Mouse (Mus musculus) lung, postnatal 14 days (tissue): Measurements from ENCODE around the gene Usp8.
A peak's percentile ranks its signal among the peaks of the same experiment; 100 is the strongest.

Source experiments
- DNase-seq: peaks from one replicate; pipeline ENCODE4 v3.0.0; 2021

Usp8 gene

GRCm38 (mm10) chr2:126706759-126707437, at the start of gene Usp8:
Gene Usp8 (plus strand): TSS chr2:126707328.
- peak; percentile 98 for DNase-seq

- peak; percentile 50 for DNase-seq
Measured at GRCm38 (mm10) chr2:126663481-126663880, 43.6 kb upstream of the Usp8 start.

DNA sequence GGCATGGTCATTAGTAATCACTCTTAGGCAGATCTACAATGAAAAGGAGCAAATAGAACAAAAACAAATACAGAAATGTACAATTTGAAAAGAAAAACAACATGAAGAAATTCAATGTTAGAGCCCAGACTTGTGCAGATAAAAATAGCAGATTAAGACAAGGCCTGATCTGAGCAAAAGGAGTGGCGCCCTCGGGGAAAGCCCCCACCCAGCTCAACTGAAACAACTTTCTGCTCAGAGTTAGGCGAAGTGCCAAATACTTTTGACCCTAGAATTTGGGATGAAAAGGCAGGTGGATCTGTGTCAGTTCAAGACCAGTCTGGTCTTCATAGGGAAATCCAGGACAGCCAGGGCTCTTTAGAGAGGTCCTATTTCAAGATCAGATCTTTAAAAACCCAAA, 41.1 kb upstream of the Usp8 start:
- DNase-seq = no peak

- DNase-seq = no peak
Measured at GRCm38 (mm10) chr2:126668621-126669252, 38.4 kb upstream of the Usp8 start.

DNA sequence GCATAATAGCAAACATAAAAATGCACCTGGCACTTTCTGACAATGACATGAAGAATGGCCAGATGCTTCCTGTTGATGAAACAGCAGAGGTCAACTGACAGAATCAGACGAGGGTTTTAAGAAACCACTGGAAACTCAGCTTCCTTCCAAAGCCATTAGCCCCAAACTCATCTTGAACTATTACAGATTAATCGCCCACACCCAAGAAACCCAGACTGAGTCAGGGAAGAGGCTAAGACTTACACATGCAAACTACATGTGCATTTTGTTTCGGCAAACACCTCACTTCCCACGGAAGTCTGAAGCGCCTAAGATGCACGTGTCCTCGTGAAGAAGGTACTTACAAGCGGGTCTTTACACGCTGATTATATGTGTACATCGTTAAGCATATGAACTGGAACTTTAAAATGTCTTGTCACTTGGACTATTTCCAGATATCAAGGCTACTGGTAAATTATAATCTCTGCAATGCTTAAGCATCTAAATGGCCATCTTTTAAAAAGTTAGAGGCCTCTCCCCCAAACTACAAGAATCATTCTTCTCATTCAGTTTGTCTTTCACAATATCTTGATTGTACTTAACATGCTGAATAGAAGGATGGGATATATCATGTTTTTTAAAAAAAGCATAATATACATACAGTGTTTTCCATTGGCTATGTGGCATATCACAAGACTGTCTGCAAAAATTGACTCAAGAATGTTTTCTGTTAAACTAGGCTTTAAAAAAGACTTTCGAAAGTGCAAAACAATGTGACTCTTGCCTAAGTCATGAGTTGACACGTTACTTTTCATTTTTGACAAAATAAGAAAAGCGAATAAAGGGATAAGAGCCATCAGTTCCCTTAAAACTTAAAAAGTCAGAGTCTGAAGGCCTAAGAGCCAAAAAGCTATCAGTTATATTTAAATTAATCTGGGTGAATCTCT, 33.5 kb upstream of the Usp8 start:
- DNase-seq = no peak

- peak; percentile 48 for DNase-seq
Measured at GRCm38 (mm10) chr2:126674441-126675168, 32.5 kb upstream of the Usp8 start.

- peak; percentile 85 for DNase-seq
Measured at GRCm38 (mm10) chr2:126675169-126676121, 31.7 kb upstream of the Usp8 start.

- no peak for DNase-seq
Measured at GRCm38 (mm10) chr2:126676122-126676515, 31.0 kb upstream of the Usp8 start, which contains the start of gene Gabpb1. Gene Gabpb1 (minus strand): TSS chr2:126676337.

DNA sequence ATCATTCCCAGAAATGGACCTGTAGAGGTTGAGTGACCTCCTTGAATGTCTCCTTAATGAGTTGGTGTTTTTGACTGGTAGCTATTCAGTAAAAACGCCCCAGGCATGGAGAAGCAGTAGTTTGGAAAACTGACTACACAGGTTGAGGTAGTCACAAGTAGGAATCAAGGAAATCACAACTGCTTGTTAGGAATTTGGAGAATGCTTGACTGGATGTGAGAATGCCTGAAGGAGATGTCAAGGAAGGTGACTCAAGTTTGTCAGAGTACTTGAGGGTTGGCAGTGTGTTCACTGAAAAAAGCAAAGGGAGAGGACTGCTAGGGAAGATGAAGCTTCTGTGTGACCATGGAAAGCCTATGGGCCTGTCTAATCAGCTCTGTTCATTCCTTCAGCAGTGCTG, 29.8 kb upstream of the Usp8 start:
- DNase-seq = no peak

DNA sequence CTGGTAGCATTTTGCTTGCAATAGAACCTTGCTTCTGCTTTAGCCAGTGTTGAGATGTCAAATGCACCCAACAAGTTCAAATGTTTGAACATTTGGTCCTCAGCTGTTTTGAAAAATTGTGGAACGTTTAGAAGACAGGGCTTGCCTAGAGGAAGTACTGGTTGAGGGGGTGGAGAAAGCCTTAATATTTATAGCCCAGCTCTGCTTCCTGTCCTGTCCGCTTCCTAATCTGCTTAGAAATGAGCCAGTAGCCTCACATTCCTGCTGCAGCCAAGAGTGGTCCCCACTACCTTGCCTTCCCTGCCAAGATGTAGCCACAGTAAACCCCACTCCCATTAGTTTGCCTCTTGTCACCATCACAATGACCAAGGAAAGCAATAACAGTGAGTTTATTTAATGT, 24.8 kb upstream of the Usp8 start:
- DNase-seq = no peak

DNA sequence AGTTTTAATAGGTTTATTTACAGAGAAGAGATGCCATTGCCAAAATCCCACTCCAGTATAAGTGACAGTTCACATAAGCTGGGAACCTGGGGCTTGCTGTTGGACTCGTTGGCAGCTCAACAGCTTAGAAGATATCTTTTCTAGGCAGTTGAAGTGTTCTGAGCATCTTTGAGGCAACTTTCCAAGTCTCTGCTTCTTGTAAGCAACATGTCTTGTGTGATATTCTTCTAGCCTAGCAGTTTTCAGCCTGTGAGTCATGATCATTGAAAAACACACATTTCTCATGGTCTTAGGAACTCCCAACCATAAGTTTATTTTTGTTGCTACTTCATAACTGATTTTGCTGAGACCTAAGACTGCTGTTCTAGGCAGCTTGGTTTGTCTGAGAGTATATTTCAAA, 24.2 kb upstream of the Usp8 start:
- DNase-seq = no peak

DNA sequence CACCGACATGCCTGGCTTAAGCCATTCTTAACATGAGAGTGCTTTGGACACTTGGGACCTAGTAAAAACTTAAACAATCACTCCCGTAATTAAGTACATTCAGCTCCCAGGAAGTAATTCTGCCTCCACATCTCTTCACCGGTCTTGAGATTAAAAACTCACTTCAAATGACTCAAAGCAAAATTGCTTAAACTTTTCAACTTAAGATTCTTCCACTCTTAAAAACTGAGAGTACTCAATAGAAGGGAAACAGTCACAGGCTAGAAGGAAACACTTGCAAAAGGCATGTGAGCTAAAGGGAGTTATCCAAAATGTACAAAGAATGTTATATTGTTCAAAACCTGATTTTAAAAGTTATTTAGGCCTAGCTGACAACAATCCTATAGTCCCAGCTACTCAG, 15.8 kb upstream of the Usp8 start:
- no peak for DNase-seq

DNA sequence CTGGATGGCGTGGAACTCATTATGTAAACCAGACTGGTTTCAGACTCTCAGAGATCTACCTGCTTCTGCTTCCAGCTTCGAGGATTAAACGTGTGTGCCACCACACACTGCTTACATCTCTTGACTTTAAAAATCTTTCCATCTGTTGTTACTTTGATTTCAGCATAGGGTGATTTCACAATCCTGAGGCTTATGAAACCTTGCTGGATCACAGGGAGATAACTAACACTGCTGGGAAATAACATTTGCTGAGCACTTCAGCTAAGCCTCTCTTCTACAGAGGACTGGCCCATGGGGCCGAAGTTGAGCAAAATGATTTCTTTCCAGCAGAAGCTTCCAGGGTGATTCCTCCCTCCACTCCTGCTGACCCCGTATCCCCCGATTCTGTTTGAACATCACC, 11.8 kb upstream of the Usp8 start:
- peak; percentile 22 for DNase-seq

DNA sequence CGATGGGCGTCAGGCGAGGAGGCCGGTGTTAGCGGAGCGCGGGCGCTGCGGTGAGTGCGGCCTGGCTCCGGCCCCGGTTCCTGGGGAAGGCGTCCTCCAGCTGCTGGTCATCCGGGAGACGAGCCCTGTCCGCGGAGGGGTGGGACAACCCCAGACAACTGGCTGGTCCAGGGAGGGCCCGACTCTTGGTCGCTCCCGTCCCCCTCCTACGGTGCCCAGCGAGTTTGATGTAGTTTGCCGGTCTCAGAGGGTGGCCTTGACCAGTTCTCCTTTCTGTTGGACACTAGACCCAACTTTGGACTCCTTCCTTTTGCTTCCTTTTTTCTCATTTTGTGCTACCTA, 281 bp downstream of the Usp8 start:
- DNase-seq = no peak

GRCm38 (mm10) chr2:126708361-126708760, 1.2 kb downstream of the Usp8 start:
- DNase-seq = no peak

GRCm38 (mm10) chr2:126712526-126712925, 5.4 kb downstream of the Usp8 start:
- DNase-seq = no peak

DNA sequence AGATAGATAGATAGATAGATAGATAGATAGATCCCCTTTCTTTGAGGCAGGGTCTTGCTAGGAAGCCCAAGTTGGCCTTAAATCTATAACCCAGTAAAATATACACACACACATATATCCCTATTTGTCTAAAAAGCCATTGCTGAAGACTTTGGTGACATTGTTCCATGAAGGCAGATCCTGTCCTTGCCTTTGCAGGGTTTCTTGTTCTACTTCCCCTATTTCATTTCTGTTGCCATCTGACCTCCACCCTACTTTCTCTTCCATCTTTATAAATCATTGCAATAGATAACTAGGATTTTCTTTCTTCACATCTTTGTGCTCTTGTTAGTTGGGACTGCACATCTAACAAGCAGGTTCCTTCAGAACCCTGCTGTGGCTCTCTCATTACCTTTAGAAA, 5.8 kb downstream of the Usp8 start:
- DNase-seq = no peak

DNA sequence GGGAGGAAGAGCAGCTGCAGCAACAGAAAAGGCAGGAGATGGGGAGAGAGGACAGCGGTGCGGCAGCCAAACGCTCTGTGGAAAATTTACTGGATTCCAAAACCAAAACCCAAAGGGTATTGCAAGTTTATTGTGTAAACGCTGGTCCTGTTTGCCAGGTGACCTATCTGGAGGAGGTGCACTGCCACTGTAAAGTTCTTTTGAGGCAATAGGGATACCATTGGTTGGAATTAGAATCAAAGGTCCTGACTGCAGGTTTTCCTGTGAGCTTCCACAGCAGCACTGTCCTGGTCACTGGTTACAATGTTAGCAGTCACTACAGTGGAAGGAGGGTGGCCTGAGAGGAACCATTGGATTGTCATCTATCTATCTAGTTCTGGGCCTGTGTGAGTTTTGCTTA, 22.1 kb downstream of the Usp8 start:
- DNase-seq = no peak

GRCm38 (mm10) chr2:126730502-126730901, 23.4 kb downstream of the Usp8 start:
- no peak for DNase-seq

DNA sequence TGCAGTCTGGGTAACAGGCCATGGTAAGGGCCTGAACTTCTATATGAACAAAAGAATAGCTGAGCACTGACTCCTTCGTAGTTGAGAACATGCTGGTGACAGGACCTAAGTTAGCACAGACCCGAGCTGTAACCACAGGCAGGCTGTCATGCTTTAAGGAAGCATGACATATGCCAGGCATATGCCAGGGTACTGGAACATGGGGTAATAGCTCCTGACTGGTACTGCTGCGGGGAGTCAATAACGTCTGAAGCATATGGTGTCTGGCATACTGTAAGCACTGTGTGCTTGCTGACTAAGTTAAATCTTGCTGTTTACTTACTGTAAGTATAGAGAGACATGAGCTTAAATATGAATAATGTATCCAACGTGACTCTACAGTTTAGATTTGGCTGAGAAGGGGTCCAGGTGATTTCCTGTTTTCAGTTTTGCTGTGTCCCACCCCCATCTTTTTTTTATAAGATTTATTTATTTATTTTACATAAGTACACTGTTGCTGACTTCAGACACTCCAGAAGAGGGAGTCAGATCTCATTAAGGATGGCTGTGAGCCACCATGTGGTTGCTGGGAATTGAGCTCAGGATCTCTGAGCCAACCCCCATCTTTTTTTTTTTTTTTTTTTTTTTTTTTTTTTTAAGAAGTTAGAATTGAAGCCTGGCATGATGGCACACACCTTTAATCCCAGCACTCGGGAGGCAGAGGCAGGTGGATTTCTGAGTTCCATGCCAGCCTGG, 28.4 kb downstream of the Usp8 start:
- DNase-seq = no peak

GRCm38 (mm10) chr2:126740314-126740713, 33.2 kb downstream of the Usp8 start:
- peak; percentile 73 for DNase-seq
